Mouse (Mus musculus): ENCODE data around the gene Phkg1. TPM values are rescaled to one million over a fixed set of nuclear protein-coding genes. Genes with fewer than 3 reads are reported as not detected.

The Phkg1 gene
- polyA plus RNA-seq, 1 experiment from 2014 or later = 0.27 TPM

- ATAC-seq (replicated peaks; ENCODE audit: low FRiP score) = no peak
- H3K9me3 ChIP-seq (replicated peaks) = no peaks in the 10 kb centered on the region
- 86% methylated on average over 12 of the region's 12 CpGs for WGBS
- H3K4me1 ChIP-seq = peaks cover 4% of the 10 kb centered on the region; the same call in 1 of the 2 replicates
- no peak overlapping the region for H3K27ac ChIP-seq
- H3K36me3 ChIP-seq = peaks cover 20% of the 10 kb centered on the region
- no peak overlapping the region for H3K4me2 ChIP-seq
- no peak overlapping the region for H3K9ac ChIP-seq
- no peak overlapping the region for H3K4me3 ChIP-seq (replicated peaks)
- H3K27me3 ChIP-seq = no peaks in the 10 kb centered on the region
These were observed 32.5 kb downstream of the Phkg1 start for GRCm38 (mm10) chr5:129865841-129866240.

- no peaks in the 10 kb centered on the region for H3K9me3 ChIP-seq (replicated peaks)
- no peak overlapping the region for H3K4me3 ChIP-seq (replicated peaks)
- 0 out of 2 replicates have a peak overlapping the region, but pooled peaks have one; percentile 20 for H3K4me2 ChIP-seq
- WGBS = 10% methylated on average over 18 of the region's 18 CpGs
- no peaks in the 10 kb centered on the region for H3K27me3 ChIP-seq
- no peak overlapping the region for H3K27ac ChIP-seq
- peaks cover 34% of the 10 kb centered on the region for H3K36me3 ChIP-seq
- no peak overlapping the region for H3K9ac ChIP-seq
- no peak for ATAC-seq (replicated peaks; ENCODE audit: low FRiP score)
- H3K4me1 ChIP-seq = peaks cover 4% of the 10 kb centered on the region; the same call in 1 of the 2 replicates
These were observed 33.9 kb downstream of the Phkg1 start for GRCm38 (mm10) chr5:129864467-129864866.

GRCm38 (mm10) chr5:129862325-129862724 is 36.0 kb downstream of the Phkg1 start:
- H3K36me3 ChIP-seq = peaks cover 52% of the 10 kb centered on the region
- WGBS = 94% methylated on average over 6 of the region's 6 CpGs

GRCm38 (mm10) chr5:129856414-129856813 is 41.9 kb downstream of the Phkg1 start:
- 85% methylated on average over 5 of the region's 5 CpGs for WGBS
- no peak for ATAC-seq (replicated peaks; ENCODE audit: low FRiP score)
- peaks cover 89% of the 10 kb centered on the region for H3K36me3 ChIP-seq
- H3K9me3 ChIP-seq (replicated peaks) = no peaks in the 10 kb centered on the region
- H3K4me1 ChIP-seq = no peaks in the 10 kb centered on the region
- no peak overlapping the region for H3K9ac ChIP-seq
- H3K27me3 ChIP-seq = no peaks in the 10 kb centered on the region
- no peak overlapping the region for H3K27ac ChIP-seq
- H3K4me3 ChIP-seq (replicated peaks) = no peak overlapping the region
- no peak overlapping the region for H3K4me2 ChIP-seq

More at GRCm38 (mm10) chr5:129862325-129862724, 36.0 kb downstream of the Phkg1 start:
- H3K27ac ChIP-seq = no peak overlapping the region
- no peak overlapping the region for H3K9ac ChIP-seq
- no peak overlapping the region for H3K4me3 ChIP-seq (replicated peaks)
- H3K9me3 ChIP-seq (replicated peaks) = no peaks in the 10 kb centered on the region
- ATAC-seq (replicated peaks; ENCODE audit: low FRiP score) = no peak
- no peaks in the 10 kb centered on the region for H3K27me3 ChIP-seq
- no peak overlapping the region for H3K4me2 ChIP-seq
- peaks cover 4% of the 10 kb centered on the region; the same call in 1 of the 2 replicates for H3K4me1 ChIP-seq

- 52% methylated on average over 5 of the region's 5 CpGs for WGBS
- H3K4me1 ChIP-seq = no peaks in the 10 kb centered on the region
- H3K9ac ChIP-seq = no peak overlapping the region
- no peaks in the 10 kb centered on the region for H3K9me3 ChIP-seq (replicated peaks)
- ATAC-seq (replicated peaks; ENCODE audit: low FRiP score) = peak; percentile 52; the same call in 1 of the 2 replicates
- no peak overlapping the region for H3K4me2 ChIP-seq
- no peak overlapping the region for H3K4me3 ChIP-seq (replicated peaks)
- no peak overlapping the region for H3K27ac ChIP-seq
- peaks cover 77% of the 10 kb centered on the region for H3K36me3 ChIP-seq
- no peaks in the 10 kb centered on the region for H3K27me3 ChIP-seq
These were observed 43.2 kb downstream of the Phkg1 start for GRCm38 (mm10) chr5:129855163-129855562.

GRCm38 (mm10) chr5:129847558-129847820 is 50.9 kb downstream of the Phkg1 start:
- ATAC-seq (replicated peaks; ENCODE audit: low FRiP score) = no peak
- Histone ChIP-seq H3K9me3 (replicated peaks) (no peaks in the 10 kb centered on the region), H3K27me3 (no peaks in the 10 kb centered on the region), H3K4me2 (peak overlapping the region; percentile 71), H3K4me1 (peaks cover 9% of the 10 kb centered on the region), H3K27ac (no peak overlapping the region), H3K36me3 (peaks cover 43% of the 10 kb centered on the region), H3K9ac (peak overlapping the region; percentile 71), H3K4me3 (replicated peaks) (peak overlapping the region; percentile 83)
- 53% methylated on average over 8 of the region's 8 CpGs for WGBS

GRCm38 (mm10) chr5:129846752-129847557 is 51.4 kb downstream of the Phkg1 start, which contains the start of gene Sumf2:
Sumf2 (plus strand) TSS chr5:129846986.
- peak within 1 kb of the TSS; percentile 71 for H3K4me2 ChIP-seq
- peaks cover 37% of the 10 kb centered on the region for H3K36me3 ChIP-seq
- H3K9ac ChIP-seq = peak within 1 kb of the TSS; percentile 71
- peaks cover 9% of the 10 kb centered on the region for H3K4me1 ChIP-seq
- ATAC-seq (replicated peaks; ENCODE audit: low FRiP score) = peak; percentile 99
- H3K9me3 ChIP-seq (replicated peaks) = no peaks in the 10 kb centered on the region
- WGBS = 8% methylated on average over 22 of the region's 22 CpGs
- peak within 1 kb of the TSS; percentile 82 for H3K27ac ChIP-seq
- H3K4me3 ChIP-seq (replicated peaks) = peak within 1 kb of the TSS; percentile 83
- no peaks in the 10 kb centered on the region for H3K27me3 ChIP-seq

- Histone ChIP-seq H3K9me3 (replicated peaks) (no peaks in the 10 kb centered on the region), H3K4me3 (replicated peaks) (no peak overlapping the region), H3K9ac (no peak overlapping the region), H3K36me3 (peaks cover 29% of the 10 kb centered on the region), H3K4me1 (peaks cover 9% of the 10 kb centered on the region), H3K4me2 (no peak overlapping the region), H3K27ac (no peak overlapping the region), H3K27me3 (no peaks in the 10 kb centered on the region)
- WGBS = 91% methylated on average over 5 of the region's 5 CpGs
- no peak for ATAC-seq (replicated peaks; ENCODE audit: low FRiP score)
These were observed 53.5 kb downstream of the Phkg1 start for GRCm38 (mm10) chr5:129844848-129845247.

Other genes with a start within 250 kb of the Phkg1 start
- 5.2 and 5.6 TPM in 2 replicates for gene Zfp11, start 228.4 kb downstream of the Phkg1 start, polyA plus RNA-seq (2015; fragmentation: Nextera tagmentation; extraction: Ambion mirVana)
- gene Sept14, start 190.0 kb downstream of the Phkg1 start, polyA plus RNA-seq (2015; fragmentation: Nextera tagmentation; extraction: Ambion mirVana) = not detected in 2 replicates
- gene Mrps17, start 183.1 kb downstream of the Phkg1 start, polyA plus RNA-seq (2015; fragmentation: Nextera tagmentation; extraction: Ambion mirVana) = 198 and 199 TPM in 2 replicates
- gene Nipsnap2, start 173.5 kb downstream of the Phkg1 start, polyA plus RNA-seq (2015; fragmentation: Nextera tagmentation; extraction: Ambion mirVana) = 141 and 144 TPM in 2 replicates
- gene Psph, start 111.1 kb downstream of the Phkg1 start, polyA plus RNA-seq (2015; fragmentation: Nextera tagmentation; extraction: Ambion mirVana) = 59.8 and 62.4 TPM in 2 replicates
- 55.9 and 61.2 TPM in 2 replicates for gene Sumf2, start 51.6 kb downstream of the Phkg1 start, polyA plus RNA-seq (2015; fragmentation: Nextera tagmentation; extraction: Ambion mirVana)
- gene Chchd2, start 11.1 kb downstream of the Phkg1 start, polyA plus RNA-seq (2015; fragmentation: Nextera tagmentation; extraction: Ambion mirVana) = 984 and 1,043 TPM in 2 replicates
- gene Zbed5, start 2.8 kb downstream of the Phkg1 start, polyA plus RNA-seq (2015; fragmentation: Nextera tagmentation; extraction: Ambion mirVana) = 6.4 and 7.1 TPM in 2 replicates
- gene Nupr1l, start 10.0 kb upstream of the Phkg1 start, polyA plus RNA-seq (2015; fragmentation: Nextera tagmentation; extraction: Ambion mirVana) = 3.6 and 4.2 TPM in 2 replicates
- gene Vkorc1l1, start 43.4 kb upstream of the Phkg1 start, polyA plus RNA-seq (2015; fragmentation: Nextera tagmentation; extraction: Ambion mirVana) = 26.3 and 30.2 TPM in 2 replicates
- gene Gusb, start 104.5 kb upstream of the Phkg1 start, polyA plus RNA-seq (2015; fragmentation: Nextera tagmentation; extraction: Ambion mirVana) = 53.7 and 55.2 TPM in 2 replicates
- gene Asl, start 130.7 kb upstream of the Phkg1 start, polyA plus RNA-seq (2015; fragmentation: Nextera tagmentation; extraction: Ambion mirVana) = 49.9 and 50.6 TPM in 2 replicates
- 39.0 and 40.6 TPM in 2 replicates for gene Crcp, start 130.7 kb upstream of the Phkg1 start, polyA plus RNA-seq (2015; fragmentation: Nextera tagmentation; extraction: Ambion mirVana)
- 67.7 and 72.5 TPM in 2 replicates for gene Tpst1, start 174.8 kb upstream of the Phkg1 start, polyA plus RNA-seq (2015; fragmentation: Nextera tagmentation; extraction: Ambion mirVana)
- 4.7 and 5.0 TPM in 2 replicates for gene Kctd7, start 246.3 kb upstream of the Phkg1 start, polyA plus RNA-seq (2015; fragmentation: Nextera tagmentation; extraction: Ambion mirVana)